Mouse (Mus musculus) heart, embryonic 14.5 days (tissue): ENCODE data around the gene Gm648. TPM values are rescaled to one million over a fixed set of nuclear protein-coding genes. Genes with fewer than 3 reads are reported as not detected.
"Not testable (repeated sequence)": the region's sequence is repeated elsewhere in the genome, so short reads cannot be mapped to it uniquely, and the experiment has no call there.

Experiments used
- ATAC-seq: fragments of 200-750 bp; cut with Nextera tagmentation; 2 replicates; pipeline ENCODE4 v1.8.0; 2017; ENCODE audit warnings: low read depth, moderate TSS enrichment; ENCODE audit not compliant: insufficient number of reproducible peaks, insufficient read depth, low FRiP score
- H3K27ac ChIP-seq, 2 experiments: fragments of 200-500 bp in 1 of 2; fragments of 300-500 bp in 1 of 2; sonication (generic) in 1 of 2; replicated peaks in 1 of 2; 2 replicates each; pipeline ENCODE4 v1.5.1; 2012 to 2014; ENCODE audit warnings: low read depth in 2 of 2, low read length in 2 of 2, control low read depth in 1 of 2, mild to moderate bottlenecking in 1 of 2, mixed read lengths in 1 of 2; ENCODE audit not compliant: control insufficient read depth in 1 of 2, insufficient read depth in 1 of 2
- H3K27me3 ChIP-seq: fragments of 300-500 bp; sonication (generic); 2 replicates; pipeline ENCODE4 v1.6.1; 2014; ENCODE audit warnings: mild to moderate bottlenecking, low read length, control low read depth; ENCODE audit not compliant: control insufficient read depth, insufficient read depth
- H3K36me3 ChIP-seq: fragments of 300-500 bp; sonication (generic); 2 replicates; pipeline ENCODE4 v1.6.1; 2014; ENCODE audit warnings: mild to moderate bottlenecking, control low read depth, low read length, mixed read lengths; ENCODE audit not compliant: control insufficient read depth, insufficient read depth
- H3K4me1 ChIP-seq, 2 experiments: fragments of 200-500 bp in 1 of 2; fragments of 300-500 bp in 1 of 2; sonication (generic) in 1 of 2; 2 replicates each; pipeline ENCODE4 v1.6.1; 2012 to 2014; ENCODE audit warnings: low read length in 2 of 2, control low read depth in 1 of 2, mixed read lengths in 1 of 2; ENCODE audit not compliant: control insufficient read depth in 2 of 2, insufficient read depth in 2 of 2
- H3K4me2 ChIP-seq: fragments of 300-500 bp; sonication (generic); 2 replicates; pipeline ENCODE4 v1.6.1; 2014; ENCODE audit warnings: mild to moderate bottlenecking, low read length
- H3K4me3 ChIP-seq, 2 experiments: fragments of 200-500 bp in 1 of 2; fragments of 300-500 bp in 1 of 2; sonication (generic) in 1 of 2; 2 replicates each; pipeline ENCODE4 v1.5.1; 2012 to 2014; ENCODE audit warnings: low read length in 2 of 2, mild to moderate bottlenecking in 2 of 2, control low read depth in 1 of 2, low read depth in 1 of 2, moderate library complexity in 1 of 2; ENCODE audit not compliant: control insufficient read depth in 1 of 2, insufficient read depth in 1 of 2
- H3K9ac ChIP-seq: fragments of 300-500 bp; sonication (generic); 2 replicates; pipeline ENCODE4 v1.6.1; 2014; ENCODE audit warnings: mild to moderate bottlenecking, low read length
- H3K9me3 ChIP-seq: fragments of 300-500 bp; sonication (generic); 2 replicates; pipeline ENCODE4 v1.6.1; 2016; ENCODE audit warnings: low read length, control low read depth; ENCODE audit not compliant: control insufficient read depth
- WGBS: fragments of 180-500 bp; shearing (Covaris S2); extraction: QIAGEN DNeasy Blood & Tissue Kit; methylation state at CpG from one replicate; pipeline ENCODE4 v1.1.7; 2014; 5-methylcytosine and 5-hydroxymethylcytosine counted together
- microRNA-seq: library from miRNA; unstranded; fragments of <30 nt; microRNA quantifications from one replicate; pipeline ENCODE4, GENCODE M21; 2016
- polyA plus RNA-seq: library from polyadenylated mRNA; unstranded; fragments of >200 nt; fragmentation: Nextera tagmentation; extraction: Ambion mirVana; gene quantifications from 2 replicates; pipeline ENCODE4 v1.2.1, GENCODE M21; 2014

The Gm648 gene
- polyA plus RNA-seq, 1 experiment from 2014 or later: not detected

GRCm38 (mm10) chrX:56531266-56531665, 18.1 kb downstream of the Gm648 start:
- 5% methylated on average over 3 of the region's 3 CpGs for WGBS
- no peak for ATAC-seq
- no peak overlapping the region for H3K9ac ChIP-seq
- no peaks in the 10 kb centered on the region for H3K9me3 ChIP-seq
- H3K4me2 ChIP-seq: no peak overlapping the region
- no peaks in the 10 kb centered on the region for H3K4me1 ChIP-seq
- no peak overlapping the region for H3K4me3 ChIP-seq
- H3K36me3 ChIP-seq: no peaks in the 10 kb centered on the region
- no peaks in the 10 kb centered on the region for H3K27me3 ChIP-seq
- no peak overlapping the region for H3K27ac ChIP-seq

- not testable (repeated sequence) for ATAC-seq, H3K4me3 ChIP-seq, H3K27ac ChIP-seq, H3K27me3 ChIP-seq, H3K9me3 ChIP-seq, H3K36me3 ChIP-seq, H3K9ac ChIP-seq, H3K4me2 ChIP-seq, H3K4me1 ChIP-seq
- 73% methylated on average over 6 of the region's 6 CpGs for WGBS
Observed at GRCm38 (mm10) chrX:56524442-56524841, 25.0 kb downstream of the Gm648 start, which contains the start of gene Gm10477. Gene Gm10477 (plus strand): TSS chrX:56524742.

GRCm38 (mm10) chrX:56497241-56497640, 52.2 kb downstream of the Gm648 start:
- Histone ChIP-seq H3K4me2 (no peak overlapping the region), H3K27ac (no peak overlapping the region), H3K27me3 (no peaks in the 10 kb centered on the region), H3K9me3 (no peaks in the 10 kb centered on the region), H3K4me3 (no peak overlapping the region), H3K9ac (no peak overlapping the region), H3K36me3 (peaks cover 25% of the 10 kb centered on the region), H3K4me1 (no peaks in the 10 kb centered on the region)
- 75% methylated on average over 7 of the region's 7 CpGs for WGBS
- no peak for ATAC-seq

Small RNA genes within 50 kb of the gene (microRNA-seq; reads per million reads assigned to microRNA genes)
- gene Mir5116: not detected

Other genes starting within 250 kb of the Gm648 start
- 8.2 and 10.2 TPM in 2 replicates for gene Zfp449, start 203.2 kb downstream of the Gm648 start, polyA plus RNA-seq
- 1.2 and 2.7 TPM in 2 replicates for gene Smim10l2a, start 175.0 kb downstream of the Gm648 start, polyA plus RNA-seq
- gene Gm2174, start 101.6 kb downstream of the Gm648 start, polyA plus RNA-seq: 1.7 TPM in 2 replicates
- gene Ints6l, start 94.7 kb downstream of the Gm648 start, polyA plus RNA-seq: 14.2 and 17.9 TPM in 2 replicates
- not detected in 2 replicates for gene Gm10477, start 24.9 kb downstream of the Gm648 start, polyA plus RNA-seq
- 27.5 and 29.1 TPM in 2 replicates for gene Mmgt1, start 48.5 kb upstream of the Gm648 start, polyA plus RNA-seq
- gene Slc9a6, start 60.2 kb upstream of the Gm648 start, polyA plus RNA-seq: 5.0 and 6.5 TPM in 2 replicates
- gene Fhl1, start 182.2 kb upstream of the Gm648 start, polyA plus RNA-seq: 203 and 211 TPM in 2 replicates